ENCODE assay signal across 8 mouse cellular contexts in genomic region chr13:21783255-21783617, GRCm38 (mm10). TPM values are rescaled to one million over a fixed set of nuclear protein-coding genes. Genes with fewer than 3 reads are reported as not detected.
DNase-seq lines count a peak whose midpoint lies in the region; ATAC-seq lines count a peak whose summit lies in the region.

Hist1h3i (minus strand) TSS chr13:21783370.

- DNase-seq in kidney, adult 18-20 months = peak; percentile 30
- no peak for DNase-seq in kidney, adult 11 months
- DNase-seq in cerebellum, adult 9-11 months = peak; percentile 75
- DNase-seq in frontal cortex, postnatal 10 days (ENCODE audit: low spot score in 2 of 2) = peak; percentile 22 to 34
- DNase-seq in layer of hippocampus, postnatal 25 days (ENCODE audit: extremely low spot score in 1 of 2, low spot score in 1 of 2) = peak; percentile 24 to 36
- peak; percentile 42 for DNase-seq in lung, postnatal 14 days
- DNase-seq in retina, postnatal 7 days (ENCODE audit: low read depth, low spot score) = peak; percentile 61

- WGBS in hindbrain, embryonic 12.5 days = under 1% methylated on average over 15 of the region's 20 CpGs

- peak; percentile 69 for ATAC-seq in hindbrain, embryonic 12.5 days (ENCODE audit: low FRiP score)

- H3K4me2 ChIP-seq in hindbrain, embryonic 12.5 days (replicated peaks) = peak within 1 kb of the TSS; percentile 71

- H3K36me3 ChIP-seq in hindbrain, embryonic 12.5 days = no peaks in the 10 kb centered on the region

- H3K27ac ChIP-seq in hindbrain, embryonic 12.5 days = peak within 1 kb of the TSS; percentile 86

- H3K9ac ChIP-seq in hindbrain, embryonic 12.5 days = peak within 1 kb of the TSS; percentile 66

- no peaks in the 10 kb centered on the region for H3K27me3 ChIP-seq in hindbrain, embryonic 12.5 days

- H3K4me3 ChIP-seq in hindbrain, embryonic 12.5 days = peak within 1 kb of the TSS; percentile 39

- peaks cover 32% of the 10 kb centered on the region for H3K4me1 ChIP-seq in hindbrain, embryonic 12.5 days

- H3K9me3 ChIP-seq in hindbrain, embryonic 12.5 days (replicated peaks) = no peaks in the 10 kb centered on the region

RNA-seq across cellular contexts. Expression of gene Hist1h3i, which starts in this region (rescaled TPM):
- polyA plus RNA-seq in hindbrain, embryonic 12.5 days (2016; fragmentation: Nextera tagmentation; extraction: Ambion mirVana) = 87.0 and 110 TPM in 2 replicates
- total RNA-seq in layer of hippocampus, postnatal 25 days (2021) = 10 to 100 TPM; 58.3 to 73.7 TPM
